Mouse (Mus musculus) naive thymus-derived CD4-positive, alpha-beta T cell, adult 5 months (primary cell): ENCODE data around the gene Hist1h3c. TPM values are rescaled to one million over a fixed set of nuclear protein-coding genes. Genes with fewer than 3 reads are reported as not detected.

Experiments
- polyA plus RNA-seq: library from polyadenylated mRNA; unstranded; fragments of 100-300 nt; shearing (Covaris generic); gene quantifications from one replicate; pipeline ENCODE4 v1.2.1, GENCODE M21; 2017

Hist1h3c gene
- not detected for polyA plus RNA-seq

GRCm38 (mm10) chr13:23745381-23746161, at the start of gene Hist1h3c:
Gene Hist1h3c, minus strand, starts transcription at chr13:23745602.

GRCm38 (mm10) chr13:23769613-23770012, 24.2 kb upstream of the Hist1h3c start, which contains the start of gene Trim38:
Gene Trim38, plus strand, starts transcription at chr13:23769913.

GRCm38 (mm10) chr13:23763586-23764323, 18.4 kb upstream of the Hist1h3c start, which contains the start of gene Hist1h1a:
Gene Hist1h1a, plus strand, starts transcription at chr13:23763666.

DNA sequence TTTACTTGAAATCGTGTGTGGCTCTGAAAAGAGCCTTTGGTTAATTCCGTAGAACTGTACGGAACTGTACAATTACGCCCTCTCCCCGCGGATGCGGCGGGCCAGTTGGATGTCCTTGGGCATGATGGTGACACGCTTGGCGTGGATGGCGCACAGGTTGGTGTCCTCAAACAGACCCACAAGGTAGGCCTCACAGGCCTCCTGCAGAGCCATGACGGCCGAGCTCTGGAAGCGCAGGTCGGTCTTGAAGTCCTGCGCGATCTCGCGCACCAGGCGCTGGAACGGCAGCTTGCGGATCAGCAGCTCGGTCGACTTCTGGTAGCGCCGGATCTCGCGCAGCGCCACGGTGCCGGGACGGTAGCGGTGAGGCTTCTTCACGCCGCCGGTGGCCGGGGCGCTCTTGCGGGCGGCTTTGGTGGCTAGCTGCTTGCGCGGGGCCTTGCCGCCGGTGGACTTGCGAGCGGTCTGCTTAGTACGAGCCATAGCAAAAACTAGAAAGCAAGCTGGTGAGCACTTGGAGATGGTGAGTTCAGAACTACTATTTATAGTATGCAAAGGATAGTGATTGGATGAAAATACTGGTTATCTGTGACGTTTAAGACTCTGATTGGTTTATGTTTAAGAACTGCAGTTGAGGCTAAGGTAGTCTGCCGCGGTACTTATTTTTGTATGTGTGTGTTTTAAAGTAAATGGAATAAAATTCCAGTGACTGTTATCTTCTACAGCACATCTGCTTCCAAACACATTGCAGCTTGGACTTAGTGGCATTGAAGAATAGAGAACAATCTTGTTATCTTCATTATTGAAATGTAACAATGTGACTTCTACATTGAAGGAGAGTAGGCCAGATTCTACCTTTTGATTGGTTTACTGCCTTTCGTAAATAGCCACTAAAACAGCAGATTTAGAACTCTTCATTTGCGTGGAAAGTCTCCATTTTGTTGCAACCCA, 16.7 kb upstream of the Hist1h3c start, which contains the start of gene Hist1h3a:
Gene Hist1h3a (minus strand): TSS at position 516 of the 951 bp plus-strand sequence.

DNA sequence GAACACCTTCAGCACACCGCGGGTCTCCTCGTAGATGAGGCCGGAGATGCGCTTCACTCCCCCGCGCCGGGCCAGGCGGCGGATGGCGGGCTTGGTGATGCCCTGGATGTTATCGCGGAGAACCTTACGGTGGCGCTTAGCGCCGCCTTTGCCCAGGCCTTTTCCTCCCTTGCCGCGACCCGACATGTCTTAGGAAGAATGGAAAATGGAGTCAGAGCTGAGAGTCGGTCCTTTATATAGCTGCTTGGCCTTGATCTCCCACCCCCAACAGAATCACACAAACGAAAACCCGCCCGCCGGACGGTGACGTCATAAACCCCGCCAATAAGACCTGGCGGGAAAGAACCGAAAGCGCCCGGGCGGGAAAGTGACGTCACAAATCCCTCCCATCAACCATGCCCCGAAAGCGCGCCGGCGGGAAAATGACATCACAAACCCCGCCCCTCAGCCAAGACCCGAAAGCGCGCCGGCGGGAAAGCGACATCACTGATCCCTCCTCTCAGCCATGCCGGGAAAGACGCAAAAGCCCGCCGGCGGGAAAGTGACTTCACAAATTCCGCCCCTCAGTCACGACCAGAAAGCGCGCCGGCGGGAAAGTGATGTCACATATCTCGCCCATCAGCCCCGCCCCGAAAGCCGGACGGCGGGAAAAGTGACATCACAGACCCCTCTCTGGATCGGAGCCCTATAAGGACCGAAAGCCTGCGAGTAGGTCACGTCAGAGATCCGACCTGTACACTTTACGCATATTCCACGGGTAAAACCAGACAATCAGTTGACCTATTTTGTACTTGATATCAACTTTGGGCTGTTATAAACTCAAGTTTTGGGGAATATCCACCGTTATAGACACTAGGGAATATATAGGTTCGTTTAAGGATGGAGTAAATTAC, 15.8 kb upstream of the Hist1h3c start, which contains the start of gene Hist1h4a:
Gene Hist1h4a (minus strand): TSS at position 259 of the 893 bp plus-strand sequence.

DNA sequence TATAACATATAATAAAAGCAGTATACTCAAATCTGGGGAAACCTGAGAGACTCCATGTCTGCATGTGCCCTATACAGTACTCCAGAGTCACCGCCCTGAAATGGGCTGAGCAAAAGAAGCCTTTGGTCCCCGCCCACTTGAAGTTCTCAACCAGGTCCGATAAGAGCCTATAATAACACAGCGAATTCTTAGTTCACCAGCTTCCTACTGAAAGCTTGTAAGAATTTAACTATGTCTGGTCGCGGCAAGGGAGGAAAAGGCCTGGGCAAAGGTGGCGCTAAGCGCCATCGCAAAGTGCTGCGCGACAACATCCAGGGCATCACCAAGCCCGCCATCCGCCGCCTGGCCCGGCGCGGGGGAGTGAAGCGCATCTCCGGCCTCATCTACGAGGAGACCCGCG, 11.4 kb upstream of the Hist1h3c start, which contains the start of gene Hist1h4b:
Gene Hist1h4b (plus strand): TSS at position 224 of the 400 bp plus-strand sequence.

DNA sequence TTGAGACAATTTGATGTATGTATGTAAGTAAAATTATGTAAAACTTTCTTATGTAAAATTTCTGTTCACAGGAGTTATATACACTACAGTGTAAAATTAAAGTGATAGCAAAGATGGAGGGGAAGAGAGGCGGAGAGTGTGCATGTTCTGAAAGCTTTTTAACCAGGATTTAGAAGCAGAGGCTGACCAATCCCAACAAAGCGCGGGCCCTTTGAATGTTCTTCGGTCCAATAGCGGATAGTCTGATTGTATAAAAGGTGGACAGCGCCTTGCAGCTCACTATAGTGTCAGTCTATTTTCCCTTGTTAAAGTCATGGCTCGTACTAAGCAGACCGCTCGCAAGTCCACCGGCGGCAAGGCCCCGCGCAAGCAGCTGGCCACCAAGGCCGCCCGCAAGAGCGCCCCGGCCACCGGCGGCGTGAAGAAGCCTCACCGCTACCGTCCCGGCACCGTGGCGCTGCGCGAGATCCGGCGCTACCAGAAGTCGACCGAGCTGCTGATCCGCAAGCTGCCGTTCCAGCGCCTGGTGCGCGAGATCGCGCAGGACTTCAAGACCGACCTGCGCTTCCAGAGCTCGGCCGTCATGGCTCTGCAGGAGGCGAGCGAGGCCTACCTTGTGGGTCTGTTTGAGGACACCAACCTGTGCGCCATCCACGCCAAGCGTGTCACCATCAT, 6.8 kb upstream of the Hist1h3c start, which contains the start of gene Hist1h3b:
Gene Hist1h3b (plus strand): TSS at position 201 of the 675 bp plus-strand sequence.

GRCm38 (mm10) chr13:23750839-23751477, 5.6 kb upstream of the Hist1h3c start, which contains the start of gene Hist1h2ab:
Gene Hist1h2ab, plus strand, starts transcription at chr13:23751126.

GRCm38 (mm10) chr13:23746201-23747080, 1.0 kb upstream of the Hist1h3c start, which contains the start of gene Hist1h2bb:
Gene Hist1h2bb, plus strand, starts transcription at chr13:23746734.

DNA sequence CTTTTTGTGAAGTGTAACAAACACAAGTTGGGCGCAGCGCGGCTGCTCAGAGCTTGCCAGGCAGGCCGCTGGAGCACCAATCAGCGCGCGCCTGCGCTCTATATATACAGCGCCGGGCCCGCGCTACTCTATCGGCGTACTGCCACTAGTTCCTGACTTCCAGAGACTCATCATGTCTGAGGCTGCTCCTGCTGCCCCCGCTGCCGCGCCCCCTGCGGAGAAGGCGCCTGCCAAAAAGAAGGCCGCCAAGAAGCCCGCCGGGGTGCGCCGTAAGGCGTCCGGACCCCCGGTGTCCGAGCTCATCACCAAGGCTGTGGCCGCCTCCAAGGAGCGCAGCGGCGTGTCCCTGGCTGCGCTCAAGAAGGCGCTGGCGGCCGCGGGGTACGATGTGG, 6.7 kb downstream of the Hist1h3c start, which contains the start of gene Hist1h1c:
Gene Hist1h1c (plus strand): TSS at position 132 of the 392 bp plus-strand sequence.

GRCm38 (mm10) chr13:23710374-23711089, 34.9 kb downstream of the Hist1h3c start, which contains the start of gene Hfe:
Gene Hfe, minus strand, starts transcription at chr13:23710854.

DNA sequence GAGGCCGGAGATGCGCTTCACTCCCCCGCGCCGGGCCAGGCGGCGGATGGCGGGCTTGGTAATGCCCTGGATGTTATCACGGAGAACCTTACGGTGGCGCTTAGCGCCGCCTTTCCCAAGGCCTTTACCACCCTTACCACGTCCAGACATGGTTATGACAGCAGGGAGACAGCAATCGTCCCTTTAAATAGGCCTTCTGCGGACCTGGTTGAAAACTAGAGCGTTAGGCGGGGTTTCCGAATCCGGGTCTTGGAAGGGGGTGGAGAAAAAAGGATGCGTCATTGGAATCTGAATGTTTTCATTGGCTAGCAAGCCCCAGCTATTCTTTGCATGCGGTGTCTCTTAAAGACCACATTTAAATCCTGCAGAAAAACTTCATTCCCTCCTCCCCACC, 47.1 kb downstream of the Hist1h3c start, which contains the start of gene Hist1h4c:
Gene Hist1h4c (minus strand): TSS at position 155 of the 394 bp plus-strand sequence.

GRCm38 (mm10) chr13:23695514-23695913, 49.9 kb downstream of the Hist1h3c start, which contains the start of gene Hist1h1t:
Gene Hist1h1t, plus strand, starts transcription at chr13:23695814.

